8 mouse cellular contexts compared by ENCODE assay signal in the genomic region with DNA sequence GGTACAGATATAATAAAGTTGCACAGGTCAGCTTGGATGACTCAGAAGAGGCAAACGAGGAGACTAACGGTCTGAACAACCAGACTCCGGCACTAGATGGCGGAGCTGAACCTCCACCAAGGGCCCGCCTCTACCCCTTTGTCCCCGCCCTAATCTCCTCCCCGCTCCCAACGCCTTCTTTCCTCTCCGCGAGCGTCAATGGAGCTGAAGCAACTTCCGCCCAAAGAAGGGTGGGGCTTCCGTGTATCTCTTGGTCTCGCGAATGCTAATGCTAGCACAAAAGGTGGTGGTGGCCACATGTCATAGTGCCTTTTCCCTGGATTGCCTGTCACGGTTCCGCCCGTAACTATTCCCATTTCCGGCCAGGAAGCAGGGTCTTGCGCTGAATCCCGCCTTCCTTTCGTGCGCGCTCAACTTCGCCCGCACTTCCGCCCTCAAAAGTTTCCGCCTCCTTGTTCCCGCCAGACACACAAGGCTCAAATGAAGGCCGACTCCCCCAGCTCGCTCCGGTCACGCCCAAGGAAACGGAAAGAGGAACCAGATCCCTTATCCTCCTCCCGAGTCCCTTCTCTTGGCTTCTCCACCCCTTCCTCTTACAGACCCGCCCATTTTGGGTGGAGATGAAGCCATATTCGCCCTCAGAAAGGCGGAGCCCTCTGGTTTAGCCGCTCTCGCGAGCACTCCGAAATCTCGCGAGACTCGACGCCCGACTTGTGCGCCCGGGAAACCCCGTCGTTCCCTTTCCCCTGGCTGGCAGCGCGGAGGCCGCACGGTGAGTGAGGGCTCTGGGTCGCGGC. TPM values are rescaled to one million over a fixed set of nuclear protein-coding genes. Genes with fewer than 3 reads are reported as not detected.
DNase-seq lines count a peak whose midpoint lies in the region; ATAC-seq and TF ChIP-seq lines count a peak whose summit lies in the region.

Gene Rps19 (plus strand): TSS at position 476 of the 797 bp plus-strand sequence.

- H3K4me2 ChIP-seq in lung, postnatal 0 days (replicated peaks; ENCODE audit: low read depth, low read length), result peak within 1 kb of the TSS; percentile 58

- H3K27me3 ChIP-seq in hindbrain, embryonic 10.5 days (ENCODE audit: insufficient read depth, poor library complexity, severe bottlenecking), result no peaks in the 10 kb centered on the region
- H3K27me3 ChIP-seq in lung, postnatal 0 days (replicated peaks; ENCODE audit: insufficient read depth, low read length), result no peaks in the 10 kb centered on the region

- TF ChIP-seq EP300 in lung, postnatal 0 days (IDR thresholded peaks at IDR 0.05), result peak; percentile 92

- ATAC-seq in frontal cortex, adult (ENCODE audit: low TSS enrichment), result peak; percentile 92
- peak; percentile 95 for ATAC-seq in lung, postnatal 0 days

- peaks cover 38% of the 10 kb centered on the region for H3K36me3 ChIP-seq in hindbrain, embryonic 10.5 days
- H3K36me3 ChIP-seq in lung, postnatal 0 days (ENCODE audit: insufficient read depth, low read length), result peaks cover 25% of the 10 kb centered on the region

- peak within 1 kb of the TSS; percentile 98 for H3K9ac ChIP-seq in lung, postnatal 0 days (replicated peaks; ENCODE audit: low read depth)

- H3K4me1 ChIP-seq in hindbrain, embryonic 10.5 days (replicated peaks), result peaks cover 42% of the 10 kb centered on the region
- H3K4me1 ChIP-seq in lung, postnatal 0 days (ENCODE audit: insufficient read depth, low read depth, low read length), result peaks cover 22% of the 10 kb centered on the region

- peak within 1 kb of the TSS; percentile 98 for H3K4me3 ChIP-seq in hindbrain, embryonic 10.5 days
- peak within 1 kb of the TSS; percentile 89 for H3K4me3 ChIP-seq in lung, postnatal 0 days (ENCODE audit: low read depth, low read length)

- no peaks in the 10 kb centered on the region for H3K9me3 ChIP-seq in hindbrain, embryonic 10.5 days
- no peaks in the 10 kb centered on the region for H3K9me3 ChIP-seq in lung, postnatal 0 days (ENCODE audit: low read length)

- peak; percentile 68 for TF ChIP-seq CTCF in lung, postnatal 0 days (IDR thresholded peaks at IDR 0.05)

- DNase-seq in MN1 (ENCODE audit: low spot score), result peak; percentile 99
- peak; percentile 99 for DNase-seq in cerebellum, adult 9-10 months
- DNase-seq in hindbrain, embryonic 10.5 days (ENCODE audit: low spot score), result peak; percentile 98
- peak; percentile 99 for DNase-seq in layer of hippocampus, adult 9-11 months
- DNase-seq in lung, postnatal 0 days (ENCODE audit: low spot score), result peak; percentile 100
- peak; percentile 97 for DNase-seq in ovary, postnatal 14 days (ENCODE audit: low spot score)
- DNase-seq in thymus, postnatal 14 days, result peak; percentile 97

- under 1% methylated on average over 57 of the region's 57 CpGs for WGBS in hindbrain, embryonic 10.5 days
- under 1% methylated on average over 57 of the region's 57 CpGs for WGBS in lung, postnatal 0 days

- peak within 1 kb of the TSS; percentile 99 for H3K27ac ChIP-seq in hindbrain, embryonic 10.5 days
- H3K27ac ChIP-seq in lung, postnatal 0 days (ENCODE audit: low read length), result peak within 1 kb of the TSS; percentile 96

RNA-seq across cellular contexts. Expression of gene Rps19, which starts in this region (rescaled TPM):
- polyA plus RNA-seq in hindbrain, embryonic 10.5 days (2016; fragmentation: Nextera tagmentation; extraction: Ambion mirVana), result 1,985 and 2,165 TPM in 2 replicates
- 2,947 and 3,302 TPM in 2 replicates for polyA plus RNA-seq in lung, postnatal 0 days (2015; fragmentation: Nextera tagmentation; extraction: Ambion mirVana)

Comparison
In these comparisons a context has a peak if more than half of its experiments do, and no peak if none do; other contexts are left out.
1. Peak in every context shown above with its lines: DNase-seq, ATAC-seq, H3K4me3 ChIP-seq and H3K27ac ChIP-seq.